Mouse (Mus musculus) brain, embryonic 18.5 days (tissue): ENCODE measurements around the gene Gm6309.
"Not testable (repeated sequence)": the region's sequence is repeated elsewhere in the genome, so short reads cannot be mapped to it uniquely, and the experiment has no call there.

Experiments
- DNase-seq: peaks from one replicate; pipeline ENCODE4 v3.0.0-alpha.2; 2012; ENCODE audit warnings: low read depth, low spot score

Gene Gm6309

DNA sequence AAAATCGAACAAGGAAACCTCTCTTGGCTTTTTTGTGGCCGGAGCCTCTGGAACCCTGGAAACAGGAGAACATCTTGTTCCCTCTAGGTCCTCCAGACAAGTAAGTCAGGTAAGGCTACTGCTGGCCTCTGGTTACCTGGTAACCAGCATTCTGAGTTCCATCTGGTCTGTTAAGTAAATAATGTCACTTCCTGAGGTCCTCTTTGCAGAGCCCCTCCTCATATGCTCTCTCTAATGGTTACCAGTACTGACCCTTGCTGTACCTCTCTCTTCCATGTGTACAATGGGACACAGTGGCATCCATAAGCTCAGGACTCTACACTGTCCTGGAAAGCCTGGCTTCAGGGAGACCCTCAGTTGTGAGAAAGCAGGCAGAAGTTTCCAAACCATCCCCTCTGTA, at the start of gene Gm6309:
Gm6309 (minus strand) TSS at position 101 of the 400 bp plus-strand sequence.
- DNase-seq, result not testable (repeated sequence)

DNA sequence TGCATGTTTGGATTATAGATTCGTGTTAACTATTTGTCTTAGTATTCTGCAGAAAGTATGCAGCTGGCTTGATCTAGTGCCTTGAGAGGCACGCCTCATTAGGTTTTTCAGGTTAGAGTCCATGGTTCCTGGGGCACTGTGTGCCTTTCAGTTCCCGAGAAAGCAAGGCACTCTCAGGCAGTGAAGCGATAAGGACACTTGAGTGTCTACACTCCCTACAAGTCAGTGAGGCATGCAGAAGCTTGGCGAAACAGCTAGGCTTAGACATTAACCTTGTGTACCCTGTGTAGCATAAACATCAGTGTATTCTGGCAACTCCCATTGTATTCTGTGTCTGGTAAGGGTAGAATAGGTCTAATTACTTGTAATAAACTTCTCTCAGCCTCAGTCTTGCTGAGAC, 35.0 kb upstream of the Gm6309 start:
- DNase-seq, result no peak

DNA sequence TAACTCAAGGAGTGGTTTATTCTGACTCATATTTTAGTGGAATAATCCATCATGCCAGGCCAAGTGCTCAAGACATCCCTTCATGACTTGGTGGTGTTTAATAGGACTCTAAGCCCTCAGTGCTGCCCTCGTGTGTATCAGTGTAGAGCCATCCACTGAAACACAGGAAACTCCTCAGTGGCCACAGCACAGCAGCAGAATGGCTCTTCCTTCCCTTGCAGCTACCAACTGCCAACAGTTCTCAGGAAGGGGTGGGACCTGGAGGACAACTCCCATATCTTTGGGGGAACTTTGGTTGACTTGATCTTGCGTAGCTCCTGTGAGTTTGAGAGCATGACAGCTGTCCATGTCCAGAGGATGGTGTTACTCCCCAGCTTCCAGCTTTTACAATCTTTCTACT, 33.4 kb upstream of the Gm6309 start:
- no peak for DNase-seq

DNA sequence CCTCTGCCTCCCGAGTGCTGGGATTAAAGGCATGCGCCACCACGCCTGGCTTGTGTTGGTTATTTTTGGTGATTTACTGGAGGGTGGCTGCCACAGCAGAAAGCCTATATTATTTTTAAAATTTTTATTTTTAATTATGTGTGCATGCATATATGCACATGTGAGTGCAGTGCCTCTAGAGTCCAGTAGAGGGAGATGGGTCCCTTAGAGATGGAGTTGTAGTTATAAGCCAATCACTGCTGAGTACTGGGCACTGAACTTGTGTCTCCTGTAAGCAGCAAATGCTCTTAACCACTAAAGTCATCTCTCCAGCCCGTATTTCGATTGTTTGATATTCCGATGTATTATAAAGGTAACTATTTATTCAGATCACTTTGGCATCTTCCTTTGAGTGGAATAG, 30.1 kb upstream of the Gm6309 start:
- no peak for DNase-seq

DNA sequence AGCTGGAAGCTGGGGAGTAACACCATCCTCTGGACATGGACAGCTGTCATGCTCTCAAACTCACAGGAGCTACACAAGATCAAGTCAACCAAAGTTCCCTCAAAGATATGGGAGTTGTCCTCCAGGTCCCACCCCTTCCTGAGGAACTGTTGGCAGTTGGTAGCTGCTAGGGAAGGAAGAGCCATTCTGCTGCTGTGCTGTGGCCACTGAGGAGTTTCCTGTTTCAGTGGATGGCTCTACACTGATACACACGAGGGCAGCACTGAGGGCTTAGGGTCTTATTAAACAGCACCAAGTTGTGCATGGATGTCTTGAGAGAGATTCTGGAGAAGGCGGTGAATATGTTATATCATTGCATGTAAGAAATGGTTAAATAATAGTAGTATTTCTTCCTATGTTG, 29.0 kb upstream of the Gm6309 start:
- no peak for DNase-seq

DNA sequence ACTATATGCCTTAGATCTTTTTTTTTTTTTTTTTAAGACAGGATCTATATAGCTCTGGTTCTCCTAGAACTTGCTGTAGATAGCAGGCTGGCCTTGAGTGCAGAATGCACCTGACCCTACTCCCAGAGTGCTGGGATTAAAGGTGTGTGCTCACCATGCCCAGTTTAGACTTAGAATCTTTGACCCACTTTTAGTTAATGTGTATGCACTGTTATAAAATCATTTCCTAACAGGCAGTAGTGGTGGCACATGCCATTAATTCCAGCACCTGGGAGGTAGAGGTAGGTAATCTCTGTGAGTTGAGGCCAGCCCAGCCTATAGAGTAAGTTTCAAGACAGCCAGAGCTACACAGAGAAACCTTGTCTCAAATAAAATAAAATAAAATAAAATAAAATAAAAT, 28.6 kb upstream of the Gm6309 start:
- DNase-seq, result no peak

DNA sequence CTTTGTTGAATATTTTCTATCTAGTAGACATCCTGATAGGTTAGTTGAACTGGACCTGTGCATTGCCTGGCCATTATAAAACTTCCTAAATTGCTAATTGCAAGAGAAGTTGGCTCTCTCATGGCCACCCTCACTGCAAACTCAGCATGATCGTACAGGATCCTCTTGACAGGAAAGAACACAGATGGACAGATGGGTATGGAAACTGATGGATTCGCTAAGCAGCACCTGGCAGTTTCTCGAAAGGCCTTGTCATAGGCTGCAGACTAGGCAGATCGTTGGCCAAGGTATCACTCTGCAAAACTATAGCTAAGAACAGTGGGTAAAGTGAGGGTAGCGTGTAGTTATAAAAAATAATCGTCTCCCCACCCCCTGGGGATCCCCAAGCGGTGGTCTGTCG, 22.8 kb upstream of the Gm6309 start:
- DNase-seq, result no peak

DNA sequence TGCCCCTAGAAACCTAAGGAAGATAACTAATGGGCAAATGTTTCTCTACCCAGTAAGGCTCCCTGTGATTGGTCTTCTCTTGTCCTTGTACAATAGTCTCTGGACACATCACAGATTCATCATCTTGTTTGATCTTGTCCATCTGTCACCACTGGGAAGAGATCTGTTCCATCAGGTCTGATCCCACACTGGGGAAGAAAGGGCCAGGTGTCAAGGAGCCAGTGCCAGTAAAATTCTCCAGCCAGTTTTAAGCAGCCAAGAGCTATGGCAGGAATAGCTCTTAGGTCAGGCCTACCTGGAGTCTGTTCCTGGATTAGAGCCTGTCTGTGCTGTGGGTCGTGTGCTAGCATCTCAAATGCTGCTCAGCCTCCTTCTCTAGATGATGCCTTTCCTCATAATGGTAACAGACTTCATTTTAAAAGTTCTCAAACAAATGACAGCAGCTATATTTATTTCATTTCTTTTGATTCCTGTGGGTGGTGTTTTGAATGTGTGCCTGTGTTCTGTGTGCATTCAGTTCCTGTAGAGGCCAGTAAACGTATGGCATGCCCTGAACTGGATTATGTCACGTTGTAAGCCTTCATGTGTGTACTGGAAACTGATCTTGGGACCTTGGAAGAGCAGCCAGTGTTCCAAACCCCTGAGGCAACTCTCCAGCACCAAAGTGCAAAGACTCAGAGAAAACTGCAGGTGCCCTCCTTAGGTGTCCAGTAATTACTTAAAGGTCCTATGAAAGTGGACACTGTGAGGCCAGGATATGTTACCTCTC, 20.2 kb upstream of the Gm6309 start:
- no peak for DNase-seq

DNA sequence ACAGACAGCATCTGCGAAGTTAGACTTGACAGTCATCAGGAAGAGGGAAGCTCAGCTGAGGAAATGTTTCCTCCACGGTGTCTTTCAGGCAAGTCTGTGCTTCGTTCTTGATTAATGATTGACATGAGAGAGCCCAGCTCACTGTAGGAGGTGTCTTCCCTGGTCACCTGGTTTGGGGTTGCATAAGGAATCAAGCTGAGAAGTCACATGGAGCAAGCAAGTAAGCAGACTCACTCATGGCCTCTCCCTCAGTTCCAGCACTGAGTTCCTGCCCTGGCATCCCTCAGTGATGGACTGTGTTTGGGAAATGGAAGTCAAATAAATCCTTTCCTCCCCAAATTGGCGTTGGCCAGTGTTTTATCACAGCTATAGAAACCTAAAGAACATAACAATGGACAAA, 19.6 kb upstream of the Gm6309 start:
- DNase-seq, result no peak

DNA sequence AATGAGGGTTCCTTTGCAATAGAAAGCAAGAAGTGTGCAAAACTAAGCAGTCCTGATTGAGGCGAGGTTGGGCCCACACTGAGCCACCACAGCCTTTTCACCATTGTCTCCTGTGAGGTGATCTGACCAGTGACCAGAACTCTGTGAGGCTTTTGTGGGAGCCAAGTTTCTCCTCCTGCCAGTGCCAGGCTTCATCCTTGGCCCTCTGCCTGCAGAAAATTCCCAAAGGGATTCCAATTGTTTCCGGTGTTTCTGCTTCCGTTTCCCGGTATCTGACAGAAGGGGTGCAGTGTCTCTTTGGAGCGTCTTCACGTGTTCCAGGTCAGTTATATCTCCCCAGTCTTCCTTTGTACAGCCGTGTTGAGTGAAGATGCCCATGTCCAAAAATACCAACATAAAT, 18.2 kb upstream of the Gm6309 start:
- no peak for DNase-seq

DNA sequence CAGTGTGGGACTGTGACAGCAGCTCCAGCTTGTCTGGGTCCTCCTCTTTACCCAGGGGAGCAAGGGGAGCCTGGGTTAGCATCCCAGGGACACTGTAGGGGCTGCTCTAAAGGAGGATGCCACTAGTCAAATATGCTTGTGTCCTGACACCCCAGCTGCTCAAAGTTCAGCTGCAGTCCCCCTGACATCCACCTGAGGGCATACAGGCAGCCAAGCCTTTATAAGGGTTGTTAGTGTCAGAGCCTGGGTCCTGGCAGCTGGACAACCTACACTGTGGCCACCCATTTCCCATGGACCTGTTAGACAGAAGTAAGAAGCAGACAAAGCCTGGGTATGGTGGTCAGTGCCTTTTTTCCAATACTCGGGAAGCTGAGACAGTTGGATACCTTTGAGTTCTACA, 17.6 kb upstream of the Gm6309 start:
- DNase-seq, result no peak

DNA sequence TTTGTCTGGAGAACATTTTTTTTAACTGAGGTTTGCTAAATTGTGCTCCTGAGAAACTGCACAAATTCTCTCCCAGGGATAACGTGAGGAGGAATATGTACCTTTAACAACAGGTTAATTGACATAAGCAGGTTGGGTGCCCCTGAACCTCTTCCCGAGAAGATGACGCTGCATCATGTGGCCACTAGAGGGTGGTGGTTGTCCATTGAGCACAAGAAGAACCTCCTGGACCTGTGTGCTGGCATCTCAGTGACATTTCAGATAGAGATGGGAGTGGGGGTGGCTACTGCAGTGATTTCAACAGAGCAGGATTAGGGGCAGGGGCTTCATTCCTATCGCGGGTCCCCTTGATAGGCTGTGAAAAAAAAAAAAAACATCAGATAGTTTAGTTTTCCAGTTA, 16.9 kb upstream of the Gm6309 start:
- not testable (repeated sequence) for DNase-seq

DNA sequence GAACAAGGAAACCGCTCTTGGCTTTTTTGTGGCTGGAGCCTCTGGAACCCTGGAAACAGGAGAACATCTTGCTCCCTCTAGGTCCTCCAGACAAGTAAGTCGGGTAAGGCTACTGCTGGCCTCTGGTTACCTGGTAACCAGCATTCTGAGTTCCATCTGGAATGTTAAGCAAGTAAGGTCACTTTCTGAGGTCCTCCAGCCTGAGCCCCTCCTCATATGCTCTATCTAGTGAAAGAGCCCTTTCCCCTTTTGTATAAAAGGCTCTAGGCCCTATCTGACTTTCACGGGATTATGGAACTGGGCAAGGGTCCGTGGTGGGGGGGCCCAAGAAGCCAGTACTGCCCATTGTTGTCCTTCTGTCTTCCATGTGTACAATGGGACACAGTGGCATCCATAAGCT, 14.7 kb upstream of the Gm6309 start, which contains the start of gene 1700001J03Rik:
1700001J03Rik (minus strand) TSS at position 101 of the 400 bp plus-strand sequence.
- DNase-seq, result not testable (repeated sequence)

DNA sequence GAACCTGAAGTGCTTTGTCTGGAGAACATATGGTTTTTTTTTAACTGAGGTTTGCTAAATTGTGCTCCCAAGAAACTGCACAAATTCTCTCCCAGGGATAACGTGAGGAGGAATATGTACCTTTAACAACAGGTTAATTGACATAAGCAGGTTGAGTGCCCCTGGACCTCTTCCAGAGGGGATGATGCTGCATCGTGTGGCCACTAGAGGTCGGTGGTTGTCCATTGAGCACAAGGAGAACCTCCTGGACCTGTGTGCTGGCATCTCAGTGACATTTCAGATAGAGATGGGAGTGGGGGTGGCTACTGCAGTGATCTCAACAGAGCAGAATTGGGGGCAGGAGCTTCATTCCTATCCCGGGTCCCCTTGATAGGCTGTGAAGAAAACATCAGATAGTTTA, 2.2 kb upstream of the Gm6309 start:
- DNase-seq, result not testable (repeated sequence)

DNA sequence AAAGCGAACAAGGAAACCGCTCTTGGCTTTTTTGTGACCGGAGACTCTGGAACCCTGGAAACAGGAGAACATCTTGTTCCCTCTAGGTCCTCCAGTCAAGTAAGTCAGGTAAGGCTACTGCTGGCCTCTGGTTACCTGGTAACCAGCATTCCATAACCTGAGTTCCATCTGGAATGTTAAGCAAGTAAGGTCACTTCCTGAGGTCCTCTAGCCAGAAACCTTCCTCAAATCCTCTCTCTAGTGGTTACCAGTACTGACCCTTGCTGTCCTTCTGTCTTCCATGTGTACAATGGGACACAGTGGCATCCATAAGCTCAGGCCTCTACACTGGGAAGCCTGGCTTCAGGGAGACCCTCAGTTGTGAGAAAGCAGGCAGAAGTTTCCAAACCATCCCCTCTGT, 10.1 kb downstream of the Gm6309 start, which contains the start of gene Gm5565:
Gm5565 (minus strand) TSS at position 101 of the 400 bp plus-strand sequence.
- not testable (repeated sequence) for DNase-seq

DNA sequence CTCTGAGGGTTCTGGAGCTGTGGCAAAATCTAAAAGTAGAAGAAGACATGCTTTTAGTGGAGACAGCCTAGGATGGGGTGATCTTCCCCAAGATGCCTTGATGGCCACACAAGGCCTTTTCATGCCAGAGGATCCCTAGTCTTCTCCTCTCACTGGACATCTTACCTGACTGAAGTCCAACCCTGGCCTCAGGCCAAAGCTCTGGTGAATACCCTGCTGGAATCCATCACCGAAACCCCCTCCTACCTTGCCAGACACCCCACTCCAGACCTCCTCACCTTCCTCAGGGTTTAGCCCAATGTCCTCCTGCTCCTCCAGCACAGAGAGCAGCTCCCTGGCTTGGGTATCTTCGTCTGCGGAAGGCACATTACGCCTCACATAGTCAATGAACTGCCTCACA, 12.2 kb downstream of the Gm6309 start:
- DNase-seq, result not testable (repeated sequence)

DNA sequence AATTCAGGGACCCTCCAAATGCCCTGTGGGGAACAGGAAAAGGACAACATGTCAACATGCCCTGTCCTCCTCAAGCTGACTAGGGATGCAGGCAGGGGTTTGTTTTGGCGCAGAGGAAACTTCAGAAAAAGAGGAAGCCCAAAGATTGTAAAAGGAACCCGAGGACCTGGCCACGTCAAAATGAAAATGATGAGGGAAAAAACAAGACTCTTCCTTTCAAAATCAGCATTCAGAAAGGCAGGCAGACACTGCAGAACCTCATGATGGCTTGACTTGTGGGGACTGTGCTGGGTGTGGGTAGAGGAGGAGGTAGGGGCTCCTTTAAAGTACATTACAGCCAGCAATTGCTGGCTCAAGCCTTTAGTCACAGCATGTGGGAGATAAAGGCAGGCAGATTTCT, 20.1 kb downstream of the Gm6309 start:
- DNase-seq, result no peak

DNA sequence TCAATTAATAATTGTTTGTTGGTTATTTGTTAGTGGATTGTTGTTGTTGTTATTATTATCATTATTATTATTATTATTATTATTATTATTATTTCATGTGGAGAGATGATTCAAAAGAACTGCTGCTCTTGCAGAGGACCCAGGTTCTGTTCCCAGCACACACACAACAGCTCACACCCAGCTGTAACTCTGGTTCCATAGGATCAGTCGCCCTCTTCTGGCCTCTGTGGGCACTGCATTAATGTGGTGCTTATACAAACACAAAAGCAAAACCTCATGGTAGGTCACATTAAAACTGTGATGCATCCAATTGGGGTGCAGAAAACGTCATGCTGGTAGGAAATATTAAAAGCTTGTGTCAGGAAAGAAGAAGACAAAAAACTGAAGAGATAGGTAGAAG, 22.6 kb downstream of the Gm6309 start:
- no peak for DNase-seq
